Mouse (Mus musculus): Measurements from ENCODE around the gene Zfyve26.

- TF ChIP-seq HCFC1 (IDR thresholded peaks at IDR 0.05; ENCODE audit: borderline replicate concordance, insufficient read depth, low read length) (no peak), MAFK (IDR thresholded peaks at IDR 0.05; ENCODE audit: insufficient read depth, low read depth, low read length) (no peak)
Measured at GRCm38 (mm10) chr12:79192193-79192592, 103.9 kb downstream of the Zfyve26 start, which contains the start of gene Rdh11.
